Mouse (Mus musculus): ENCODE measurements around the gene Flt3l.
"Not testable (repeated sequence)": the region's sequence is repeated elsewhere in the genome, so short reads cannot be mapped to it uniquely, and the experiment has no call there.

Flt3l gene

DNA sequence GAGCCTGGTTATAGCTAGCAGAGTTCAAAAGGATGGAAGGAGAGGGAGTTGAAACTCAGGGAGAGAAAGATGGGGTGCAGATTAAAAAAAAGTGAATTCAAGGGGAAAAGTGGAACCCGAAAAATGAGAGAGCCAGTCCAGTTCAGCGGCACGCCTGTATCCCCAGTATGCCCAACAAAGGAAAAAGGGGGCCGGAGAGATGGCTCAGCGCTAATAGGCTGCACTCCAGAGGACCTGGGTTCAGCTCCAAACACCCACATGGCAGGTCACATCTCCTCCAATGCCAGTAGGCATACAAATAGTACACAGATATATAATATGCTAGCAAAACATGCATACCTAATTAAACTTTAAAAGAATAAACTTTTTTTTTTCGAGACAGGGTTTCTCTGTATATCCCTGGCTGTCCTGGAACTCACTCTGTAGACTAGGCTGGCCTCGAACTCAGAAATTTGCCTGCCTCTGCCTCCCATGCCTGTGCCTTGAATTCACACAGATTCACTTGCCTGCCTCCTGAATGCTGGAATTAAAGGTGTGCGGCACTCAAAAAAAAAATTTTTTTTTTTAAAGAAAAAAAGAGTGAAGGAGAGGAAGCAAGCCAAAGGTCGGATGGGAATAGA, 26.9 kb upstream of the Flt3l start:
- DNase-seq = no peak

DNA sequence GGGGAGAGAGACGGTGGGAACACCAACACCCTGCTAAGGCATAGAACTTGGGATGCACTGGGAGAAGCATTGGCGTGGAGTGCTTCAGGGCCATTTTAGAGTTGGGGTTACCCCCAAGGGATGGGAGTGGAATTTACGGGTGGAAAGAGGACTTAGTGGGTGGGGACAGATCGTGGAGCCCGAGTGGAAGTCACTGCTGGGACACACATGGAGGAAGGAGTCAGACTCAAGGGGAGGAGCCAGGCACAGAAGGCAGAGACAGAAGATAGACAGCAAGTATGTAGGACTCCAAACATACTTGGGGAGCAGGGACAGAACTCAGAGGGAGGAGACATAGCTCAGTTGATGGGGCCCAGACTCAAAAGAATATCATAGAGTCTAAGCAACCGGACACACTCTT, 26.3 kb upstream of the Flt3l start:
- no peak for DNase-seq

DNA sequence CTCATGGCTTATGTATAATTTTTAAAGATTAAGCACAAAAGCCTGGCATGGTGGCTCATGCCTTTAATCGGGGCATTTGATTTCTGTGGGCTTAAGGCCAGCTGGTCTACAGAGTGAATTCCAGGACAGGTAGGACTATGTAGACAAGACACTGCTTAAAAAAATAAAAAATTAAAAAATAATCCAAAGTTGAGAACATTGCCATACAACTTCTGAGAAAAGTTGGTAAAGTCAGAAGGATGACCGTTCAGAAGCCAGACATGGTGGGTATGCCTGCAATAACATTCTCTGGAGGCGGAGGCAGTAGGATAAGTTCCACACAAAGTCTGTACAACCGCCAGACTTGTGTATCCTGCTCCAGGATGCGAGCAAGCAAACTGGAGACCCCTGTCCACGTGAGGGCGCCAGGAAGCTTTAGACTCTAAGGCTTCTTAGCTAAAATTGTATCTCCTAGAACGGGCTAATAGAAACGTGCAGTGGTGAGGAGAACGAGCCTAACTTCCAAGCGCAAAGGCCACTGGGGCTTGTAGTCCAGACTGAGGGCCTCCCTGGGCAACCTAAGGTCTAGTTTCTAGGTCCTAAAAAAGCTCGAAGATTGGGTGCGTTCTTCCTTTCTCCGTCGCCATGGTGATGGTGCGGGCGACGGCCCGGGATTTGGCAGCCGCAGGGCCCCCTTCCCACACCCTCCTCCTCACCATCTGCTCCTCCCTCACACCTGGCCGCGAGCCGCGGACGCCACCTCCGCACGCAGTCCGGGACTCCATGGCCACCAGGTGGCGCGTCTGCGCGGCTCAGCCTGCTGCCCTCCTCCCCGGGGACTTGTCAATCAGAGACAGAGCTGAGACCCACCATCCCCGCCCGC, 25.6 kb upstream of the Flt3l start:
- DNase-seq = peak; percentile 83 to 84

DNA sequence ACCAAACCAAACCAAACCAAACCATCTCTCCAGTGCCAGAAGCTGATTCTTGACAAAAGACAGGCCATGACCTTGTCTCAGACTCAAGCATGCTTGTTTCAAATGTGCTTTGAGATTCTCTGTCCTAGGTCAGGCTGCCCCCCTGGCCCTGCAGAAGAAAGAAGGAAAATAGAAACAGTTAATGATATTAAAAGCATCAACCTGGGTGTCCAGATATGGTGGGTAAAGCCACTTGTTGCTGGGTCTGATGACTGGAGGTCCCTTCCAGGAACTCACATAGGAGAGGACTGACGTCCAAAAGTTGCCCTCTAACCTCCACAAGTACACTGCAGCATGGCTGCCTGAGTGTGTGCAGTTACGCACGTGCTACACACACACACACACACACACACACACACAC, 24.6 kb upstream of the Flt3l start:
- DNase-seq = no peak

DNA sequence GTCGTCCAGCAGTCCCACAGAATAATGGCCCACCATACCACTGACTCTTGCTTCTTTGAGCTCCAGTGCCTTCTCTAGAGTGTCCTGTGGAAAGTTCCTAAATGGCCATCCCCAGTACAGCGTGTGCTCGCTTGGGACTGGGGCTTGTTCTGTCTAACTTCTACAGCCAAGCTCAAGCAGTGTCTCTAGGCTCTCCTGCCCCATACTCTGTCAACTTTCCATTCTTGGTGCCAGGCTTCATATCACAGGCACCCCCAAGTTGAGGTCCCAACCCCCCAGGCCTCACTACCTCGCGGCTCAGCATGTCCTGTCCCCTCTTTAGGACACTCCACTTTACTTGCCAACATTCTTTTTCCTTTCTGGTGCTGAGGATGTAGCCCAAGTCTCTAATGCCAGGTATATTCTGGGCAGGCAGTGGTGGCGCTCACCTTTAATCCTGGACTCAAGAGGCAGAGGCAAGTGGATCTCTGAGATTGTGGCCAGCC, 24.1 kb upstream of the Flt3l start:
- DNase-seq = no peak

DNA sequence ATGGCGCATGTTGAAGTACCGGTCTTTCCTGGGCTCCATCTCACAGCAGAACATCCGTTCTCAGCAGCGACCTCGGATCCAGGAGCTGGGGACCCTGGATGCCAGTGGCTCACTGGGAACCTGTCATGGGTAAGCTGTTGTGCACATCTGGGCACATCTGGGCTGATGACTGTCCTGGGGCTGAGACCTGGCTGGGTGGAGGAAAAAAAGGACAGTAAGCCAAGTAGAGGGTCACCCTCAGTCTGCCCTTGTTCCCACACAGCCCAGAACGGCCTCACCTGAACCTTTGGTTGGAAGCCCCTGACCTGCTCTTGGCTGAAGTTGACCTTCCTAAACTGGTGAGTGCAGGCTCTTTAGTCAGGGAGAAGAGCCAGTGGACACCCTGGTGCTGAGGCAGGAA, 22.8 kb upstream of the Flt3l start:
- DNase-seq = no peak

DNA sequence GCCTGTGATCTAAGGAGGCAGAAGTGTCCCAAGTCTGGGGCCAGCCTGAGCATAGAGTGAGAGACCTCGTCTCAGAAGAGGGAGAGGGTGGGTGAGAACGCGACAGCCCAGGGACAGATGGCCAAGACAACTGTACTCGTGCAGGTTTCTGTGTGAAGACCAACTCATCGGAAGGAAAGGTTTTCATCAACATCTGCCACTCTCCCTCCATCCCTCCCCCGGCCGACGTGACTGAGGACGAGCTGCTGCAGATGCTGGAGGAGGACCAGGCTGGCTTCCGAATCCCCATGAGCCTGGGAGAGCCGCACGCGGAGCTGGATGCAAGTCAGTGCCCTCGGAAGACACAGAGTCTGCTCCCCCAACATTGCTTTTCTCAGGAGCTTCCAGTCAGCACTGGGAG, 21.2 kb upstream of the Flt3l start:
- no peak for DNase-seq

DNA sequence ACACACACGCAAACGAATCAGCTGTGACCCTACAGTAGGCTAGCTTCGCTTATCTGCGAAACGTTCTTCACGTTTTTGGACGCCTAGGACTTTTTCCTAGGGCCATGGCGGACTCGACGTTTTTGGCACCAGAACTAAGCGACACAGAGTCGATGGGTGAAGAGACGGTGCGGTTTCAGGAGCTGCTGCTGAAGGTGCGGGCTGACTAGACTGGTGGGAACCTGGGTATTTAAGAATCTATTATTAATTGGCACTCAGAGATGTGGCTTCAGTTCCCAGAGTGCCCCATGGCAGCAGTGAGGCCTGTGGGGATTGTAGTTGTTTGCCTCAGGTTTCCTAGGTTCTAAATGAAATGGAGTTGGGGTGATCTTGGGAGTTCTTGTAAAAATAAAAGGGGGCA, 20.0 kb upstream of the Flt3l start:
- DNase-seq = no peak

DNA sequence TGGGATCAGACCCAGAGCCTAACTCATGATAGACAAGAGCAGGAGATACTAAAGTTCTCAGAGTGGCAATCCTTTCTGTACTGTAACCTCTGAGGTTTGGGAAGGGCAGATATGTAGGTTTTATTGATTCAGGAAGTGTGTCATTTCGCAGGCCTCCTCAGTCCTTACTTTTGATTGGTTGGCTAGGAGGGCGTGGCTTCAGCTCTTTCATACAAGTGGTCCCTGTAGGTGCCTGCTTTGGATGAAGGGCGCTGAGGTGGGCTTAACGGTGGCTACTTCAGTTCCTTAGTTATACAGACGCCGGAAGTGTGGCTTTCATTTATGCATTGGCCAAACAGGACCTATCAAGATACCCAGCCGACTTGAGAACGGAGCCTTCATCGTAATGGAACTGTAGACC, 19.4 kb upstream of the Flt3l start:
- DNase-seq = no peak

DNA sequence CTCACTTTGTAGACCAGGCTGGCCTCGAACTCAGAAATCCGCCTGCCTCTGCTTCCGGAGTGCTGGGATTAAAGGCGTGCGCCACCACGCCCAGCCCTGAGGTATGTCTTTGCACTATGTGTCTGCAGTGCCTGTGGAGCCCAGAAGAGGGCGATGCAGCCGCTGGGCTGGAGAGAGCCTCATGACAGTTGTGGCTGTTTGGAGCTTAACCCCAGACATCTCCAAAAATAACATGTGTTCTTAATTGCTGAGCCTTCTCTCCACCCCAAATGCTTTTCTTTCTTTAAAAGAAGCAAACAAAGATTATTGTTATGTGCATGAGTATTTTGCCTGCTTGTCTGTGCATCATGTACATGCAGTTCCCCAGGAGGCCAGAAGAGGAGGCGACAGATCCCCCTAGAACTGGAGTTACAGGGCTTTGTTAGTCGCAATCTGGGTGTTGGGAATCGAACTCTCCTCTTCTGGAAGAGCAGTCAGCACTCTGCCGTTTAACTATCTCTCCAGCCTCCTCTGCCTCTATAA, 18.8 kb upstream of the Flt3l start:
- peak in 1 of 2 experiments; percentile 41 for DNase-seq

DNA sequence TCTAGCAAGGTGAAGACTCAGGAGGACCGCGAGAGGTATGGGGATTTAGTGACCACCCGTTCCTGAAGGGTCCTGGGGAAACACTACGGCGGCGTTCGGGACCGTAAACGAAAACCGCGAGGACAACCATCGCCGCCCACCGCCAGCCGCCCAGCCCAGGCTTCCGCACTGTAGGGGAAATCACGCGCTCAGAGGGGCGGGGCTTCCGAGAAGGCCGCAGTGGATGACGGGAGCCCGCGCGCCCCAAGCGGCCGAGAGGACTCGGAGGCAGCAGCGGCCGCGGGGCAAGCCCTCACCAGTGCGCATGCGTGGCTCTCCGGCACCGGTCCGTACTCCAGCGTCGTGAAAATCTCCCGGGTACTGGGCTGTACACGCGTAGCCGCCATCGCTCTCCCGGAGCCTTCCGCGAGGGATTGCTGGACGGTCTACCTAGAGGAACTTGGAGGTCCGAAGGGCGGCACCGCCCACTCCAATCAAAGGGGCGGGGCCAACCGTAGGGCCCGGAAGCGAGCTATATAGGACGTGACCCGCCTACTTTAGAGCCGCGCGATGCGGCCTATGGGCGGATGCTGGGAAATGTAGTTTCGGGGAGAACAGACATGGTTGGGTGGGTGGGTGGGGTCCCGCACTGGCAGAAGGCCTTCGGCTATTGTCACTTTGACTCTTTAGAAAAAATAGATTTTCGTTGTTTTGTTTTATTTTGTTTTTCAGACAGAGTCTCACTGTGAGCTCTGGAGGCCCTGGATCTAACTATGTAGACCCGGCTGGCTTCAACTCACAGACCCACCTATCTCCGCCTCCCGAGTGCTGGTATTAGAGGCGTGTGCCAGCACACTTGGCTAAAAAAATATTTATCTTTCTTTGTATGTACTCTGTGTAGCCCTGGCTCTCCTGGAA, 18.1 kb upstream of the Flt3l start, which contains the start of the genes Pih1d1 and Aldh16a1:
Gene Pih1d1 (plus strand): TSS at position 208 of the 897 bp plus-strand sequence.
Gene Aldh16a1 (minus strand): TSS at position 489 of the 897 bp plus-strand sequence.
- peak; percentile 93 for DNase-seq

DNA sequence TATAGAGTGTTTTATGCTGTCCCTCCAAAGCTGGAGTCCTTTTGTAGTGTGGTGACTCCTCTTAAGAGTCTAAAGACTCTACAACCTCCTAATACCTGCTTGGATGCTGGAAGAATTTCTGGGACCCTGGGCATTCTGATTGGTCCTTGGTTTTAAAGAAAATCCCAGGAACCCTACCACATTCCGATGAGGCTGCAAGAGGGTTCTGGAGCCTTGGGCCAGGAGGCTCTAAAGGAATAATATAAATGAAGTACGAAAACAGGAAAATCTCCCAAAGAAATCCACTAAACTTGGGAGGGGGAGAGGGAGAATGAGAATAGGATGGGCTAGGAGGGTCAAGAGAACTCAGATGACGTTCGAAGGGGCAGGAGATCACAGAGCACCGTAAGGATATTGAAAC, 17.4 kb upstream of the Flt3l start:
- DNase-seq = no peak

DNA sequence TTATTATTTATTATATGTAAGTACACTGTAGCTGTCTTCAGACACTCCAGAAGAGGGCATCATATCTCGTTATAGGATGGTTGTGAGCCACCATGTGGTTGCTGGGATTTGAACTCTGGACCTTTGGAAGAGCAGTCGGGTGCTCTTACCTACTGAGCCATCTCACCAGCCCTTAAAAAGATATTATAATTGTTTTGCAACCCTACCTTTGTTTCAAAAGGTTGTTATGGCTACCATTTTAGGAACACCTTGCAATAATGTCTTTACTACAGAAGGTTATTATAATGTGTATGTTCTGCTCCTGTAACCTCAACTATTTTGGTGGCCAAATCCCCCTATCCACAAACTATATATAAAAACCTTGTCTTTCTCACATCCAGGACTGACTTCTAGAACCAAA, 16.8 kb upstream of the Flt3l start:
- DNase-seq = not testable (repeated sequence)

DNA sequence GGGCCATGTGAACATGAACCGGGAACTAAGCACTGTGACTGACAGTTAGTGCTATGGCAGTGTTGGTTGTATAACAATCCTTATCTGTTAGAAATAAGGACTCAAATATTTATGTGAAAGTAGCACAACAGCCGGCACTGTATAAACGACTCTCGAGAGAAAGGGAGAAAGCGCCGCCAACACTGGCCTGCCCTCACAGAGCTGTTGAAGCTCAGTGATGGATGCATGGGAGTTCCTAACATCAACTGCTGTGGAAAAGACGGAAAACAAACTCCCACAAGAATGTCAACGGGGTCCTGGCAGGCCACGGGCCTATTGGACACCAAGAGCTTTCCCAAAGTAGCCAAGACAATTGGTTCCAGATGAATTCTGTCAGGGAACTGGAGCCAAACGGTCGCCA, 15.1 kb upstream of the Flt3l start:
- no peak for DNase-seq

DNA sequence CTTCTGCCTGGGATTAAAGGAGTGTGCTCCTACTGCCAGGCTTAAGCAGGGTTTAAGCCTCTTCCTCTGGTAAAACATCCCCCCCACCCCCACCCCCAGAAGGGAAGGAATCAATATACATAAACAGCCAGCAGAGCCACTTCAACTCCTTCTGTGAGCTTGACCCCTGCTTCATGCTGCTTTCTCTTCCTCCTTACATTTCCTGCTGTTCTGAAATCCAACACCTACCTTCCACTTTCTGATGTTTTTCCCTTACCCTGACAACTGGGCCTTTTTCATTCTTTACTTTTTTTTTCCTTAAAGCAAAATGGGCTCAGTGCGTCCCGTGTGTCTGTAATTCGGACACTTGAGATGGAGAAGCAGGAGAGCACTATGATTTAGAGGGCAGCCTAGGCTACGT, 14.1 kb upstream of the Flt3l start:
- DNase-seq = no peak

DNA sequence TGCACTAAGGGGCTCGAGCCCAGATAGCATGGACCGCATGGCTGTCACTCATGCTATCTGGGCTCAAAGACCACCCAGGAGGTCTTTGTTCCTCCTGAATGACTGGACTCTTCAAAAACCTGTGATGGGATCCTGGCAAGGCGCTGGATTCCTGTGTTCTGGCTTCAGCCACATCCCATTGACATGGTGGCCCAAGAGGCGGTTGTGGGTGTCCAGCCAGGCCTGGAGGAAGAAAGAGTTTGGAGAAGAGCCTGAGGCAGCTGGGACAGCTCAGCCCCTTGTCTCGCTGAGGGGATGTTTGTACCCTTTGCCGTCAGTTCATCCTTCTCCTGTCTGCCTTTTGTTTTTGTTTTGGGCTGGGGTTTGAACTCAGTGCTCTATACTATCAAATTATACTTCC, 13.3 kb upstream of the Flt3l start:
- DNase-seq = no peak

DNA sequence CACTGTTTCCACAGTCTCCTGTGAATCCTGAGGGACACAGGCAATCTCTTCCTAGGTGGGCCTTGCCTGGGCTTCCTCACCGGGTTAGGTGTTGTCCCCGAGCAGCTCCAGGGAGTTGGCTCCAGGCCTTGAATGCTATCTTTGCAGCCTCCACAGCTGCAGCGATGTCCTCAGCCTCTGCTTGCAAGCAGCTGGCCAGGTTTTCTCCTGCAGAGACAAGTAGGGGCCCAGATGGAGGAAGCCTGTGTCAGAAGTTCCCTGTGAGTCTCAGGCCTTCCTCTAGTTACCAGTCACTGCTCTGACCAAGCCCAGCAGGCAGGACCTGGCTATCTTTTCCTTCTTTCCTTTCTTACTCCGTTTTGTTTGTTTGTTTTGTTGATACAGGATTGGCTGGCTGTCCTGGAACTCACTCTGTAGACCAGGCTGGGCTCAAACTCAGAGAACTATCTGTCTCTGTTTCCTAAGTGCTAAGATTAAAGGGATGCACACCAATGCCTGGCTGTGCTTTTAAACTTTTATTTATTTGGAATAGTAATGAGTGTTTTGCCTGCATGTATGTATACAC, 12.4 kb upstream of the Flt3l start:
- no peak for DNase-seq

DNA sequence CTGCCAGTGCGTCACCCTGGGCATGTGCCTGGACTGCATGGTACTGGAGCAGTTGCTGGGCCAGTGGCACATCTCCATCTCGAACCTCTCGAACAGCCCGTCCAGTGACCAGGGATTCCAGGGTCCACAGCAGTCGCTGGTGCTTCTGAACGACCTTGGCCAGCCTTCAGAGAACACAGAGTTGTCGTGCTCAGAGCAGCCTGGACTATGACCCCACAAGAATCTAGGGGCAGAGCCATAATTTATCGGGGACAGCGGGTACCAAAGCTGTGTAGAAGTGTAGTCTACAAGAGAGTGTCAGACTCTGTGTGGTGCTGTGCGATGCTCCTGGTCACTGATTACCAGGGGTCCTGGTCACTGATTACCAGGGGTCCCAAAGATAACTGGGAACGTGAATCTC, 11.7 kb upstream of the Flt3l start:
- no peak for DNase-seq

DNA sequence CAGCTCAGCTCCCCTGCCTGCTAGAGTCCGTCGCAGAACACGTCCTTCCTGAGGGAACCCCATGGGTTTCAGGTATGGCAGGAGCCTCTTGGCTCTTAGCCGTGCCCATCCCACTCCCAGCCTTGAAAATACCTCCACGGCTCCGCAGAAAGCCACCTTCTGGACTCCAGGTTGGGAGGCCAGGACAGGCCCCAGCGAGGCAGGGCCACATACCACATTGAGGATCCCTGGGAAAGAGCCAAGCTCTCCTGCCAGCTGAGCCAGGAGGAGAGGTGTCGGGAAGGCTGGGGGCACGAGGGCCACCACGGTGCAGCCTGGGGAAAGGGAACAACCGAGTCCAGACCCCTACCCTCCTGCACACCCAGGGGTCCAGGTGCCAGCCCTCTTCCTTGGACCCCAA, 11.0 kb upstream of the Flt3l start:
- DNase-seq = no peak

DNA sequence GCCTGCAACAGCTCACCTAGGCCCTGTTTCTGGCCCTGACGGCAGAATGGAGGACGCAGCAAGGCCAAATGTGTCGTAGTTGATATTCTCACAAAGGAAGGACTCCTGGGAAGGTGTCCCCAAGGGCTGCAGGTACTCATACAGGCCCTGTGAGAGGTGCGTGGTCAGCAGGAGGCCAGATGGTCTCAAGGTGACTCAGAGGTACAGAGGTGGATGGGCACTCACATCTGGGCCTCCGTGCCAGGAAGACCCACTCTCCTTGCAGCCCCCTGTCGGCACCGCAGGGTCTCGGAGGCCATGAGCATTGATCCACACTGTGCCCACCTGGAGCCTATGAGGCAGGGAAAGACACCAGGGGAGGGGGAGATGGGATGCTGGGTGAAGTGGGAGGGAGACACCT, 9.2 kb upstream of the Flt3l start:
- DNase-seq = no peak

DNA sequence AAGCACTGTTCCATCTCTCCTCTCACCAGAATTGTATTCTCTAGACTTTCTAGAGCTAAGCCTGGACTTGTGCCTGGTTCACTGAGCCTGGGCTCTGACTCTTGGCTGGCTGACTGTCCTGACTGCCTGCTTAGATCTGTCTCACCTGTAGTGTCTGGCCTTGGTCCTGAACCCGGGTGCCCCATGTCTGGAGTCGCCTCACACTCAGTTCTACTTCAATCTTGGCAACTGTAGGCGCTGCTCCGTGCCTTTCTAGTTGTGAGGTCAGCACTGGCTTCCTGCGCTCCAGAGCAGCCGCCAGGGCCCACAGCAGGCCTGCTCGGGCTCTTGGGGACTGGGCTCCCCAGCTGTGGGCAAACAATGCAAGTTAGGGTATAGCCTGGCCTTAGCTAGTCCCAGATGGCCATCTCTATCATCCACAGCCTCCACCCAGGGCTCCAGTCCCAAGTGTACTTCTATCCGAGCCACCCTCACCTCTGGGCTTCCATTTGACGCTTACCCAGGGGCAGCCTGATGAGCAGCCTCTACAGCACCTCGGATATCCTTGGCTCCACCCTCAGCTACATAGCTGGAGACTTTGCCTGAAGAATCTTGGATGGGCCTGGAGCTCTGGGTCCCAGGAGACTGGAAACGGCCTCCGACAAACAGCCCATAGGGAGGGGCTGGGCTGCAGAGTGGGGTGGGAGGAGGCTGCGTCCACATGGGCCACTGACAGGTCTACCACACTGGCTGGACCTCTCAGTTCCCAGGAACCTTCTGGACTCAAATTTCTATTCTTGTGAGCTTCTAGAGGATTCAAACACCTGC, 8.3 kb upstream of the Flt3l start:
- no peak for DNase-seq

DNA sequence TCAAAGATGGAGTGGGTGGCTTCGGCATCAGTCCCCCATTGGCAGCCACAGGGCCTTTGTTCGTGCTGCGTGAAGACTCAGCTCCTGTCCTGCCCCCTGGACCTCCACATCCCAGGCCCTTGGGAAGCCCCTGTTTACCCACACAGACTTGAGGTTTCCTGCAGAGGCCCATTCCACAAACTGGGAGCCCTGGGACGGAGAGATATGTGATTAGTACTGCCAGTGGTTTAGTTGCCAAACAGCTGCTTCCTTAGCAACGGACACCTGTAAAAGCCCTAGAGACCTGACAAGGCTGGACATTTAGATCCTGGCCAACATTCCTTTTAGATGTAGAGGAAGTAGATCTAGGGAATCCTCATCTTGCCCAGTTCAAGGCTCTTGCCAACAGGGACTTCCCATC, 5.7 kb upstream of the Flt3l start:
- no peak for DNase-seq

Data from thymus, adult 18-20 months (tissue).